Mouse (Mus musculus): ENCODE results near the gene Olfr910.

The Olfr910 gene

GRCm38 (mm10) chr9:38537549-38537948, at the start of gene Olfr910:
TSS of gene Olfr910 (plus strand) at chr9:38537849.
- POLR2A ChIA-PET, result no interaction called here
- CTCF ChIA-PET, result no interaction called here

GRCm38 (mm10) chr9:38495501-38495900, 42.1 kb upstream of the Olfr910 start, which contains the start of gene Olfr907:
TSS of gene Olfr907 (plus strand) at chr9:38495801.
- CTCF ChIA-PET, result no interaction called here
- POLR2A ChIA-PET, result no interaction called here

GRCm38 (mm10) chr9:38512353-38512752, 25.3 kb upstream of the Olfr910 start:
- ChIA-PET POLR2A (no interaction called here), CTCF (no interaction called here)

GRCm38 (mm10) chr9:38521280-38521679, 16.4 kb upstream of the Olfr910 start, which contains the start of gene Olfr911-ps1:
TSS of gene Olfr911-ps1 (plus strand) at chr9:38521580.
- CTCF ChIA-PET, result no interaction called here
- POLR2A ChIA-PET, result no interaction called here

- ChIA-PET CTCF (no interaction called here), POLR2A (no interaction called here)
Observed at GRCm38 (mm10) chr9:38579878-38580277, 42.2 kb downstream of the Olfr910 start, which contains the start of gene Olfr912. TSS of gene Olfr912 (plus strand) at chr9:38580178.
